Mouse (Mus musculus): ENCODE data around the gene Vmn2r108. TPM values are rescaled to one million over a fixed set of nuclear protein-coding genes. Genes with fewer than 3 reads are reported as not detected.
"Not testable (repeated sequence)": the region's sequence is repeated elsewhere in the genome, so short reads cannot be mapped to it uniquely, and the experiment has no call there.

The Vmn2r108 gene
- not detected in 2 replicates for polyA plus RNA-seq (2012; rRNA removed)

GRCm38 (mm10) chr17:20481231-20481630 lies at the start of gene Vmn2r108:
Gene Vmn2r108, minus strand, starts transcription at chr17:20481331.
- no peak for DNase-seq
- TF ChIP-seq CTCF (IDR thresholded peaks at IDR 0.05; ENCODE audit: insufficient read depth, low read length): no peak
- no peak for TF ChIP-seq POLR2A (IDR thresholded peaks at IDR 0.05; ENCODE audit: borderline replicate concordance, extremely low read depth, low read depth, low read length)
- H3K4me3 ChIP-seq (replicated peaks; ENCODE audit: extremely low read depth, low read depth, low read length): no peak within 1 kb of the TSS
- no peaks in the 10 kb centered on the region for H3K4me1 ChIP-seq (ENCODE audit: control insufficient read depth, insufficient read depth, low read length)

DNA sequence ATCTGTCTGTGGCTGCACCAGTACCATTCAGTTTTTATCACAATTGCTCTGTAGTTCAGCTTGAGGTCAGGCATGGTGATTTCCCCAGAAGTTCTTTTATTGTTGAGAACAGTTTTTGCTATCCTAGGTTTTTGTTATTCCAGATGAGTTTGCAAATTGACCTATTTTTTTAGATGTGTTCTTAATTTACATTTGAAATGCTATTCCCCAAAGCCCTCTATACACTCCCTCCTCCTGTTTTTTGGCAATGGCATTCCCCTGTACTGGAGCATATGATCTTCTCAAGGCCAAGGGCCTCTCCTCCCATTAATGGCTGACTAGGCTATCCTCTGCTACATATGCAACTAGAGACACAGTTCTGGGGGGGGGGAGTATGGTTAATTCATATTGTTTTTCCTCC lies 27.1 kb upstream of the Vmn2r108 start:
- H3K4me3 ChIP-seq (replicated peaks; ENCODE audit: extremely low read depth, low read depth, low read length); H3K4me1 ChIP-seq (ENCODE audit: control insufficient read depth, insufficient read depth, low read length); DNase-seq: not testable (repeated sequence)

- Histone ChIP-seq H3K4me1 (ENCODE audit: control insufficient read depth, insufficient read depth, low read length) (no peaks in the 10 kb centered on the region), H3K4me3 (replicated peaks; ENCODE audit: extremely low read depth, low read depth, low read length) (no peak within 1 kb of the TSS)
- TF ChIP-seq CTCF (IDR thresholded peaks at IDR 0.05; ENCODE audit: insufficient read depth, low read length) (no peak), POLR2A (IDR thresholded peaks at IDR 0.05; ENCODE audit: borderline replicate concordance, extremely low read depth, low read depth, low read length) (no peak)
- no peak for DNase-seq
Observed at GRCm38 (mm10) chr17:20497858-20498257, 16.7 kb upstream of the Vmn2r108 start, which contains the start of gene Vmn1r225. Gene Vmn1r225, plus strand, starts transcription at chr17:20498158.

DNA sequence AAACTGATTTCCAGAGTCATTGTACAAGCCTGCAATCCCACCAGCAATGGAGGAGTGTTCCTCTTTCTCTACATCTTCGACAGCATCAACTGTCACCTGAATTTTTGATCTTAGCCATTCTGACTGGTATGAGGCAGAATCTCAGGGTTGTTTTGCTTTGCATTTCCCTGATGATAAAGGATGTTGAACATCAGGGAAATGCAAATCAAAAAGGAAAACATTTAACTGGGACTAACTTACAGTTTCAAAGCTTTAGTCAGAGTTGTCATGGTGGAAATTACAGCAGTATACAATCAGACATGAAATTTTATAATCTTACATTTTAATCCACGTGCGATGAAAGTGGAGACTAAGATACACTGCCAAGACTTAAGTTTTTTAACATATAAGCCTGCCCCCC lies 7.8 kb downstream of the Vmn2r108 start:
- no peak for DNase-seq

DNA sequence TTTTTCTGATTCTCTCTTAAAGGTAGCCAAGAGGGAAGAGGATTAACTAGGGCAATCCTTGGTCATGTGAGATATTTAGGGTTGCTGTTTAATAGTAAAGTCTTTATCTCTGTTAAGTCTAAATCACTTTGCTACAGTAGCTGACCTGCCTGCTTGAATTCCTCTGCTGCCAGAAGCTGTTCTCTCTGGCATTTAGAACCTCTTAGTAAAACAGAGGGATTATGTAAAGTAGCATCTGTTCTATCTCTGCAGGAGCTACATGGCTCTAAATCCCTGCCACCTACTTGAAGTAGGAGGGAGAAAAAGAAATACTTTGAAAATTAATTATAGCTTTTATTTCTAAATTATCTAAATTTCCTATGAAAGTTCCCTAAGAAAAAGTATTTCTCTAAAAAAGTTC lies 41.9 kb downstream of the Vmn2r108 start:
- no peak for DNase-seq
- H3K4me1 ChIP-seq (ENCODE audit: control insufficient read depth, insufficient read depth, low read length): no peaks in the 10 kb centered on the region
- no peak overlapping the region for H3K4me3 ChIP-seq (replicated peaks; ENCODE audit: extremely low read depth, low read depth, low read length)
- TF ChIP-seq CTCF (IDR thresholded peaks at IDR 0.05; ENCODE audit: insufficient read depth, low read length) (no peak), POLR2A (IDR thresholded peaks at IDR 0.05; ENCODE audit: borderline replicate concordance, extremely low read depth, low read depth, low read length) (no peak)

More for the DNA sequence above, 7.8 kb downstream of the Vmn2r108 start:
- H3K4me3 ChIP-seq (replicated peaks; ENCODE audit: extremely low read depth, low read depth, low read length): no peak overlapping the region
- TF ChIP-seq POLR2A (IDR thresholded peaks at IDR 0.05; ENCODE audit: borderline replicate concordance, extremely low read depth, low read depth, low read length): no peak
- TF ChIP-seq CTCF (IDR thresholded peaks at IDR 0.05; ENCODE audit: insufficient read depth, low read length): no peak
- WGBS: 58% methylated on average over 3 of the region's 3 CpGs
- H3K4me1 ChIP-seq (ENCODE audit: control insufficient read depth, insufficient read depth, low read length): no peaks in the 10 kb centered on the region

- WGBS: 3% methylated on average over 1 of the region's 1 CpGs
- TF ChIP-seq CTCF (IDR thresholded peaks at IDR 0.05; ENCODE audit: insufficient read depth, low read length) (no peak), POLR2A (IDR thresholded peaks at IDR 0.05; ENCODE audit: borderline replicate concordance, extremely low read depth, low read depth, low read length) (no peak)
- no peak for DNase-seq
- Histone ChIP-seq H3K4me3 (replicated peaks; ENCODE audit: extremely low read depth, low read depth, low read length) (no peak within 1 kb of the TSS), H3K4me1 (ENCODE audit: control insufficient read depth, insufficient read depth, low read length) (no peaks in the 10 kb centered on the region)
Observed at GRCm38 (mm10) chr17:20413846-20414245, 67.3 kb downstream of the Vmn2r108 start, which contains the start of gene Vmn1r224. Gene Vmn1r224, plus strand, starts transcription at chr17:20414146.

Other genes with a start within 250 kb of the Vmn2r108 start
- gene Vmn2r105, start 246.3 kb downstream of the Vmn2r108 start, polyA plus RNA-seq (2012; rRNA removed): not detected in 2 replicates
- gene Vmn2r106, start 195.8 kb downstream of the Vmn2r108 start, polyA plus RNA-seq (2012; rRNA removed): not detected in 2 replicates
- not detected in 2 replicates for gene Vmn2r107, start 136.1 kb downstream of the Vmn2r108 start, polyA plus RNA-seq (2012; rRNA removed)
- gene Vmn1r224, start 67.2 kb downstream of the Vmn2r108 start, polyA plus RNA-seq (2012; rRNA removed): not detected in 2 replicates
- not detected in 2 replicates for gene Vmn1r225, start 16.8 kb upstream of the Vmn2r108 start, polyA plus RNA-seq (2012; rRNA removed)
- gene Vmn2r109, start 83.4 kb upstream of the Vmn2r108 start, polyA plus RNA-seq (2012; rRNA removed): not detected in 2 replicates
- gene Vmn2r110, start 115.1 kb upstream of the Vmn2r108 start, polyA plus RNA-seq (2012; rRNA removed): not detected in 2 replicates
- gene Fpr-rs3, start 143.5 kb upstream of the Vmn2r108 start, polyA plus RNA-seq (2012; rRNA removed): not detected in 2 replicates
- not detected in 2 replicates for gene Vmn1r226, start 201.5 kb upstream of the Vmn2r108 start, polyA plus RNA-seq (2012; rRNA removed)
- not detected in 2 replicates for gene Vmn1r227, start 248.5 kb upstream of the Vmn2r108 start, polyA plus RNA-seq (2012; rRNA removed)